Mouse (Mus musculus) olfactory bulb, adult 2 months (tissue): ENCODE measurements around the gene Nmnat2.

Experiments used
- CTCF ChIP-seq: fragments of 200-500 bp; IDR thresholded peaks from 2 replicates; pipeline ENCODE4 v1.5.1; 2012; ENCODE audit warnings: low read depth, mild to moderate bottlenecking, low read length, moderate library complexity; ENCODE audit not compliant: insufficient read depth
- POLR2A ChIP-seq: fragments of 200-500 bp; IDR thresholded peaks from 2 replicates; pipeline ENCODE4 v1.6.1; 2012; ENCODE audit warnings: mild to moderate bottlenecking, low read depth, low read length, moderate library complexity; ENCODE audit not compliant: insufficient read depth

- TF ChIP-seq CTCF = no peak
- no peak for TF ChIP-seq POLR2A
Observed at GRCm38 (mm10) chr1:153107866-153108265, 153.1 kb downstream of the Nmnat2 start.
